Comparison of ENCODE assay signal across 19 mouse cellular contexts in genomic region chr3:123152911-123153310, GRCm38 (mm10).
"Had no signal": no experiment of that assay in that cellular context is flagged by ENCODE, and none has a peak within 500 bp of the region (broad histone marks: within the 10 kb centered on the region; RNA-seq: fewer than 3 reads in every experiment).

No protein-coding gene starts in this region.

- H3K4me1 ChIP-seq: midbrain, embryonic 10.5 days; midbrain, embryonic 12.5 days; neural tube, embryonic 13.5 days; neural tube, embryonic 15.5 days had no signal

- H3K9ac ChIP-seq: lung, embryonic 14.5 days; midbrain, embryonic 12.5 days; neural tube, embryonic 13.5 days; neural tube, embryonic 15.5 days; stomach, embryonic 15.5 days had no signal

- H3K36me3 ChIP-seq: midbrain, embryonic 10.5 days; midbrain, embryonic 12.5 days; neural tube, embryonic 13.5 days; neural tube, embryonic 15.5 days; stomach, embryonic 15.5 days had no signal

- ATAC-seq: midbrain, embryonic 16.5 days had no signal

- H3K27ac ChIP-seq: midbrain, embryonic 10.5 days; midbrain, embryonic 12.5 days; neural tube, embryonic 13.5 days; neural tube, embryonic 15.5 days; stomach, embryonic 15.5 days had no signal

- H3K4me2 ChIP-seq: lung, embryonic 14.5 days; midbrain, embryonic 12.5 days; neural tube, embryonic 13.5 days; neural tube, embryonic 15.5 days; stomach, embryonic 15.5 days had no signal

- H3K4me3 ChIP-seq: midbrain, embryonic 10.5 days; midbrain, embryonic 12.5 days; myocyte; neural tube, embryonic 13.5 days; neural tube, embryonic 15.5 days; stomach, embryonic 15.5 days had no signal

- H3K27me3 ChIP-seq: midbrain, embryonic 12.5 days; neural tube, embryonic 13.5 days; neural tube, embryonic 15.5 days; stomach, embryonic 15.5 days had no signal

- DNase-seq: lung, adult 18-20 months; lung, embryonic 14.5 days; lung, postnatal 10 days; lung, postnatal 4 days; midbrain, embryonic 14.5 days; retina, postnatal 1 day; right cerebral cortex, adult 18-20 months; right cerebral cortex, postnatal 25 days; right cerebral cortex, postnatal 4 days; thymus, adult 2 months; thymus, postnatal 25 days; thymus, postnatal 4 days had no signal

- H3K9me3 ChIP-seq: midbrain, embryonic 10.5 days; midbrain, embryonic 12.5 days; neural tube, embryonic 13.5 days; neural tube, embryonic 15.5 days; stomach, embryonic 15.5 days had no signal
